Comparison of ENCODE assay signal across 12 mouse cellular contexts in the genomic region with DNA sequence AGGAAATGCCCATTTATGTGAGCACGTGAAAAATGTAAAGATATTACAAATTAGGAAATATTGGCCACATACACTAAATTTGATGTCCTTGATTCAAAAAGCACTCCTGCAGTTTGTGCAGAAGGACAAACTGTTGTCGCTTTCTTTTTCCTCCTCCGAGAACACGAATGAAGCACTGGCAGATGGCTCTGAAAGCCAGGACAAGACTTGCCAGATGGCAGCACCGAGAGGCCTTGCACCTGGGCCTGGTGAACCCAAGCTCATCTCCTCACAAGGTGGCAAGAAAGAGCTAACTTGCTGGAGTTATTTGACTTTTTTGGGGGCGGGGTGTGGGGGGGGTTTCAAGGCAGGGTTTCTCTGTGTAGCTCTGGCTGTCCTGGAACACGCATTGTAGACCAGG.
"Had no signal": no experiment of that assay in that cellular context is flagged by ENCODE, and none has a peak within 500 bp of the region (broad histone marks: within the 10 kb centered on the region; RNA-seq: fewer than 3 reads in every experiment).

No protein-coding gene starts in this region.

- DNase-seq: left cerebral cortex, postnatal 4 days; liver; liver, embryonic 13.5 days; liver, postnatal 0 days; lung, adult 18-20 months; lung, adult 2 months; lung, embryonic 14.5 days; lung, postnatal 10 days; lung, postnatal 14 days; lung, postnatal 36 days; lung, postnatal 4 days; midbrain, embryonic 14.5 days had no signal
